Mouse (Mus musculus) liver, adult 2 months (tissue): ENCODE measurements around the gene Tspyl1.

Experiments used
- CTCF ChIP-seq: fragments of 200-500 bp; IDR thresholded peaks from 2 replicates; pipeline ENCODE4 v1.5.1; 2011; ENCODE audit warnings: low read depth, low read length, control low read depth
- POLR2A ChIP-seq: fragments of 200-500 bp; IDR thresholded peaks from 2 replicates; pipeline ENCODE4 v1.6.1; 2011; ENCODE audit warnings: low read length, control low read depth; ENCODE audit not compliant: insufficient read depth; ENCODE audit errors: extremely low read depth

DNA sequence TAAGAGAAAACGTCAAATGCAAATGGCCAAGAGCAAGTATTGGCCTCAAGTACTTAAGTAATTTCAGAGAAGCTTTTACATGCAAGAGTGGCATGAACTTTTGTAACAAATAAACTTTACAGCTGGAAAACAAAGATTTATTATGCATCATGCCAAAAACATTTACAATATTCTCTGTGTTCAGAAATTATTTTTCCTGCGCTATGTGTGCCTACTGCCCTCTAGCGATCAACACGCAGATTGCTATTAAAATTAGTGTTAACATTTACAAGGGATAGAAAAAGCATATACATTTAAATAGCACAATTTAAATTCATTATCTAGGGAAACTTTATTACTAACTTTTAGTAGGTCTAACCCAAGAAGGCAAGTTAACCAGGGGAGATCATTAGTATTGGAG, 44.7 kb downstream of the Tspyl1 start:
- TF ChIP-seq CTCF: peak; percentile 57
- no peak for TF ChIP-seq POLR2A
